Mouse (Mus musculus) liver, embryonic 14.5 days (tissue): ENCODE measurements around the gene Zbtb7a. TPM values are rescaled to one million over a fixed set of nuclear protein-coding genes. Genes with fewer than 3 reads are reported as not detected.

Experiments used
- ATAC-seq: fragments of 200-750 bp; cut with Nextera tagmentation; 2 replicates; pipeline ENCODE4 v1.8.0; 2017; ENCODE audit warnings: moderate number of reproducible peaks, mild to moderate bottlenecking, moderate library complexity; ENCODE audit not compliant: insufficient read depth
- DNase-seq, 3 experiments: peaks; one replicate each; pipeline ENCODE4 v3.0.0-alpha.2; 2012 to 2013; ENCODE audit warnings: low read depth in 3 of 3, low spot score in 3 of 3
- H3K27ac ChIP-seq: fragments of 300-500 bp; sonication (generic); 2 replicates; pipeline ENCODE4 v1.5.1; 2014; ENCODE audit warnings: moderate library complexity, mild to moderate bottlenecking, control low read depth, inconsistent platforms
- H3K27me3 ChIP-seq: fragments of 300-500 bp; sonication (generic); 2 replicates; pipeline ENCODE4 v1.6.1; 2014; ENCODE audit warnings: mild to moderate bottlenecking, low read length, moderate library complexity; ENCODE audit not compliant: control insufficient read depth, insufficient read depth
- H3K36me3 ChIP-seq: fragments of 300-500 bp; sonication (generic); replicated peaks from 2 replicates; pipeline ENCODE4 v1.6.1; 2014; ENCODE audit warnings: low read depth; ENCODE audit not compliant: control insufficient read depth, insufficient read depth
- H3K4me1 ChIP-seq, 2 experiments: fragments of 200-500 bp in 1 of 2; fragments of 300-500 bp in 1 of 2; sonication (generic) in 1 of 2; replicated peaks; 2 replicates each; pipeline ENCODE4 v1.6.1; 2012 to 2014; ENCODE audit warnings: antibody characterized with exemption in 1 of 2, inconsistent platforms in 1 of 2, low read length in 1 of 2; ENCODE audit not compliant: control insufficient read depth in 2 of 2, insufficient read depth in 2 of 2
- H3K4me2 ChIP-seq: fragments of 300-500 bp; sonication (generic); 2 replicates; pipeline ENCODE4 v1.6.1; 2014; ENCODE audit warnings: low read depth, mild to moderate bottlenecking, control low read depth, moderate library complexity
- H3K4me3 ChIP-seq, 2 experiments: fragments of 200-500 bp in 1 of 2; fragments of 300-500 bp in 1 of 2; sonication (generic) in 1 of 2; 2 replicates each; pipeline ENCODE4 v1.5.1; 2012 to 2014; ENCODE audit warnings: low read depth in 2 of 2, low read length in 2 of 2, mild to moderate bottlenecking in 2 of 2, control low read depth in 1 of 2, inconsistent platforms in 1 of 2, moderate library complexity in 1 of 2; ENCODE audit not compliant: insufficient read depth in 1 of 2
- H3K9ac ChIP-seq: fragments of 300-500 bp; sonication (generic); replicated peaks from 2 replicates; pipeline ENCODE4 v1.6.1; 2014; ENCODE audit warnings: mild to moderate bottlenecking, control low read depth, moderate library complexity
- H3K9me3 ChIP-seq: fragments of 300-500 bp; sonication (generic); 2 replicates; pipeline ENCODE4 v1.6.1; 2016; ENCODE audit warnings: low read length, mixed read lengths; ENCODE audit not compliant: control insufficient read depth
- CTCF ChIP-seq: IDR thresholded peaks from 2 replicates; pipeline ENCODE4 v1.5.1; 2016; ENCODE audit warnings: antibody characterized with exemption, low read depth, control low read depth
- EP300 ChIP-seq: IDR thresholded peaks from 2 replicates; pipeline ENCODE4 v1.6.1; 2016; ENCODE audit warnings: antibody characterized with exemption, low read depth
- WGBS: fragments of 180-500 bp; shearing (Covaris S2); extraction: QIAGEN DNeasy Blood & Tissue Kit; methylation state at CpG from one replicate; pipeline ENCODE4 v1.1.7; 2014; ENCODE audit not compliant: insufficient replicate concordance; 5-methylcytosine and 5-hydroxymethylcytosine counted together
- polyA plus RNA-seq, 2 experiments: library from polyadenylated mRNA; depleted of rRNA in 1 of 2; stranded (reverse) in 1 of 2; unstranded in 1 of 2; fragments of >200 nt; fragmentation: Nextera tagmentation in 1 of 2; extraction: Ambion mirVana in 1 of 2; gene quantifications; 2 replicates each; pipeline versions ENCODE4 v1.2.1 to v1.2.3; 2012 to 2014

Zbtb7a gene
- polyA plus RNA-seq, 2 experiments: 15.2 to 25.1 TPM

GRCm38 (mm10) chr10:81190236-81190911 is 55.4 kb downstream of the Zbtb7a start:
- ATAC-seq (no peak), DNase-seq (no peak)
- peaks cover 5% of the 10 kb centered on the region for H3K36me3 ChIP-seq
- H3K4me1 ChIP-seq: peaks cover 0 to 15% of the 10 kb centered on the region in 2 experiments; a peak in 3 of 4 replicates
- no peak overlapping the region for H3K4me2 ChIP-seq
- H3K9me3 ChIP-seq: no peaks in the 10 kb centered on the region
- 66% methylated on average over 31 of the region's 31 CpGs for WGBS
- TF ChIP-seq EP300 (no peak), CTCF (peak; percentile 90)
- H3K4me3 ChIP-seq: no peak overlapping the region
- H3K27ac ChIP-seq: no peak overlapping the region
- H3K27me3 ChIP-seq: peaks cover 23% of the 10 kb centered on the region
- H3K9ac ChIP-seq: no peak overlapping the region

- peaks cover 5% of the 10 kb centered on the region for H3K36me3 ChIP-seq
- H3K27ac ChIP-seq: no peak overlapping the region
- no peaks in the 10 kb centered on the region for H3K9me3 ChIP-seq
- H3K9ac ChIP-seq: no peak overlapping the region
- H3K4me2 ChIP-seq: no peak overlapping the region
- peaks cover 27% of the 10 kb centered on the region for H3K27me3 ChIP-seq
- TF ChIP-seq EP300 (no peak), CTCF (peak; percentile 62)
- H3K4me3 ChIP-seq: no peak overlapping the region
- ATAC-seq (no peak), DNase-seq (no peak)
- peaks cover 0 to 15% of the 10 kb centered on the region in 2 experiments; a peak in 3 of 4 replicates for H3K4me1 ChIP-seq
- WGBS: 29% methylated on average over 6 of the region's 6 CpGs
Measured at GRCm38 (mm10) chr10:81190912-81191321, 55.9 kb downstream of the Zbtb7a start.

GRCm38 (mm10) chr10:81191342-81191982 is 56.4 kb downstream of the Zbtb7a start:
- WGBS: 66% methylated on average over 18 of the region's 18 CpGs
- Histone ChIP-seq H3K9ac (no peak overlapping the region), H3K36me3 (peaks cover 5% of the 10 kb centered on the region), H3K27ac (no peak overlapping the region), H3K9me3 (no peaks in the 10 kb centered on the region), H3K4me1 (peaks cover 0 to 15% of the 10 kb centered on the region in 2 experiments; a peak in 3 of 4 replicates), H3K4me3 (no peak overlapping the region), H3K27me3 (peaks cover 31% of the 10 kb centered on the region), H3K4me2 (peak overlapping the region; percentile 72)
- DNase-seq (no peak), ATAC-seq (no peak)
- TF ChIP-seq EP300 (no peak), CTCF (no peak)

GRCm38 (mm10) chr10:81192270-81192967 is 57.4 kb downstream of the Zbtb7a start:
- Histone ChIP-seq H3K4me2 (peak overlapping the region; percentile 72), H3K9ac (peak overlapping the region; percentile 59), H3K4me3 (peak overlapping the region; percentile 55 to 62), H3K27me3 (peaks cover 35% of the 10 kb centered on the region), H3K27ac (no peak overlapping the region), H3K4me1 (peaks cover 0 to 15% of the 10 kb centered on the region in 2 experiments; a peak in 3 of 4 replicates), H3K36me3 (peaks cover 5% of the 10 kb centered on the region), H3K9me3 (no peaks in the 10 kb centered on the region)
- no peak for TF ChIP-seq CTCF
- peak; percentile 88 for ATAC-seq
- 1% methylated on average over 90 of the region's 93 CpGs for WGBS
- peak in 2 of 3 experiments; percentile 64 to 66 for DNase-seq

- Histone ChIP-seq H3K9ac (peak overlapping the region; percentile 15; the same call in 1 of the 2 replicates), H3K4me2 (peak overlapping the region; percentile 72), H3K36me3 (peaks cover 5% of the 10 kb centered on the region), H3K9me3 (no peaks in the 10 kb centered on the region), H3K4me1 (peaks cover 0 to 15% of the 10 kb centered on the region in 2 experiments; a peak in 3 of 4 replicates), H3K4me3 (peak overlapping the region; percentile 8 to 55), H3K27ac (no peak overlapping the region), H3K27me3 (peaks cover 35% of the 10 kb centered on the region)
- 4% methylated on average over 19 of the region's 19 CpGs for WGBS
- DNase-seq (no peak), ATAC-seq (peak; percentile 12)
- TF ChIP-seq EP300: no peak
- peak; percentile 7; the same call in 1 of the 2 replicates for TF ChIP-seq CTCF
Measured at GRCm38 (mm10) chr10:81192968-81193501, 58.0 kb downstream of the Zbtb7a start.
